Mouse (Mus musculus) naive thymus-derived CD4-positive, alpha-beta T cell, adult 2 months (primary cell): ENCODE data around the gene Thumpd3.

Source experiments
- DNase-seq: peaks from one replicate; pipeline ENCODE4 v3.0.0-alpha.2; 2011; ENCODE audit warnings: low read depth

Thumpd3 gene

DNA sequence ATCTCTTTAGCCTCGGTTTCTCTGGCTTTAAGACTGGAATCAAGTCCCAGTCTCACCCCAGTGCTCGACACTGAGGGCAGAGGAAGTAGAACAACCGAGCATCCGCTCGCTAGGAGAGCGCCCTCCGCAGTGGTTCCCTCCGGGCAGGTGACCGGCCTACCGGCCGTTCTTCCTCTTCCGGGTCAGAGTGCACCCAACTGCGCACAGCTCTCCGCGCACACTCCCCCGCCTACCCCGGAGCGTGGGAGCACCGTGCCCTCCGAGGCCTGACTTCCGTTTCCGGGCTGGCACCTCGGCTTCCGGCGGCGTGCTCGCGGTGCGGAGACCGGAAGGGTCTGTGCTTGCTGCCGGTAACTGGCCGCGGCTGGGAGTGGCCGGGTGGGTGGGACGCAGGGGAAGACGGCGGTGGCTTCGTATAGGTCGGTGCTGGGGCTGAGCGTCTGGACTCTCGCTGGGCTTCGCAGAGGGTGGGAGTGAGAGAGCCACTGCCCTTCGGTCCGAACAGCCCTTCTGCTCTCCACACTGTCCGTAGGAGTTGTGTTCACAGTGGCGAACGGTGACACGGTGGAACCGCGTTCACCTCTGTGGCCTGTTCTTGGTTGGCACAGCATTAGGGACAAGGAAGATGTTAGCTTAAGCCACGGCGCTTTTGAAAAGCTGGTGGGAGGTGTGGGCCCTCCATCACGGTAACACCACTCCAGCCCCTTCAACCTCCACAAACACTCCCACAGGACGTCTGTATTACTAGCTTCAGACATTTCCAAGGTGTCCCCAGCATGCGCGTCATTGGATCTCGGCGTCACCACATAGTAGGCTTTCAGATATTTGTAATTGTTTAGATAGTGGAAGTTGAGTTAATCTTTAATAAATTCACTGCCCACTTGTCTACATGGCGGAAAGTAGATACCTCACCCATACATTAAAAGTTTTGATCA is at the start of gene Thumpd3:
Gene Thumpd3 (plus strand): TSS at position 185 of the 935 bp plus-strand sequence.
- DNase-seq = peak; percentile 98

DNA sequence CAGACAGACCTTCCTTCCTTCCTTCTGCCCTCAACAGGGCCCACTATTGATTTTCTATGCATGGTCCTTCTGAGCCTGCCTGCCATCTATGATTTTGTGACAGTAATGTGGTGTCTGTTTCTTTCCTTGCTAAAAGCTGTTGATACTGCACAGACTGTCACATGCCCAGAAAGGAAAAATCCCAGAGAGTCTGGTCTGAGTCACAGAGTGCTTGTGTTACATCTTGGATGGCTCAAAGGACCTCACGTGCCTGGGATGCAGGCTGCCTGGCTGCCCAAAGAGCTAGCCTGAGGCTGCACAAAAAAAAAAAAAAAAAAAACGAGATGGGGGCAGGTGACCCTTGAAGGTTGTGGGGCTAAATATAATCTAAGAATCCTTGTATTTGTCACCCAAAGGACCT is 46.8 kb upstream of the Thumpd3 start:
- DNase-seq = no peak

DNA sequence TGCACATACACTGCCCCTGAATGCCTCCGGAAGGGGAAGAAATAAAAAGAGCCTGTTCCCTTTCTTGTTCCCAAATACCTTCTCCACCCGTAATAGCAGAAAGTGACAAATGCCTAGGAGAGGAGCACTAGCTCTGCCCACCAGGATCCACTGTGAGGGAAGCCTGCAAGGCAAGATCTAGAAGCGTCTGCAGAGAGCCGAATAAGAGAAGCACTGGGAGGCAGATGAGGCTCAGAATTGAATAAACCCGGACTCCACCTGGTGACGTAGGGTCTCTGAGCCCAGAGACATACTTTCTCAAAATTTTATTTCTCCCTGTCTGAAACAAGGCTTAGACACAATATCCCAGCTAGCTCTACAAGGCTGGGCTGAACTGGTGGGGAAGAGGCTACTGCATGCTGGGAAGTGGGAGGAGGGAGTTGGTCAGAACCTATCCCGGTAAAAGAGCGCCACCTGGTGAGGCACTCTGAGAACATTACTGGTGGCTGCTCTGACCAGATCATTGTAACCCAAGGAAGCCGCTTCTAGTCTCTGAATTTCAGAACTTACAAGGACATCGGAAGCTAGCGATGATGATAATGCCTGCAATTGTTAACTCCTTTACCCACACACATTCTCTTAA is 45.2 kb upstream of the Thumpd3 start:
- peak; percentile 76 for DNase-seq

DNA sequence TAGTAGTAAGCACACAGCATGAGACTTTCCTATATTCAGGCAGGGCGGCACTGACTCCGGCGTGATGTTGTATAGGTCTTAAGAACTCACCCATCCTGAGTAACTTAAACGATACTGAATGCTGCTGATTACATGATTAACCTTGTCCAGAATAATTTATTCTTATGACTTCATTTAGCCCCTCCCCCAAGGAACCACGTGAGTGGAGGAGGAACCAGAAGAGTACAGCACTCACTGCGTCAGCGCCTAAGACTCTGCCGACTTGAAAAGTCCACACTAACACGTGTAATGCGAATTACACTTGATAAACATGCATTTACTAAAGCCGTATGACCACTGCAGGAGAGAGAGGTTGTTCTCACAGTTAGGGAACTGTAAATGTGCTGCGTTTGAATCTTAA is 44.3 kb upstream of the Thumpd3 start:
- peak; percentile 16 for DNase-seq

DNA sequence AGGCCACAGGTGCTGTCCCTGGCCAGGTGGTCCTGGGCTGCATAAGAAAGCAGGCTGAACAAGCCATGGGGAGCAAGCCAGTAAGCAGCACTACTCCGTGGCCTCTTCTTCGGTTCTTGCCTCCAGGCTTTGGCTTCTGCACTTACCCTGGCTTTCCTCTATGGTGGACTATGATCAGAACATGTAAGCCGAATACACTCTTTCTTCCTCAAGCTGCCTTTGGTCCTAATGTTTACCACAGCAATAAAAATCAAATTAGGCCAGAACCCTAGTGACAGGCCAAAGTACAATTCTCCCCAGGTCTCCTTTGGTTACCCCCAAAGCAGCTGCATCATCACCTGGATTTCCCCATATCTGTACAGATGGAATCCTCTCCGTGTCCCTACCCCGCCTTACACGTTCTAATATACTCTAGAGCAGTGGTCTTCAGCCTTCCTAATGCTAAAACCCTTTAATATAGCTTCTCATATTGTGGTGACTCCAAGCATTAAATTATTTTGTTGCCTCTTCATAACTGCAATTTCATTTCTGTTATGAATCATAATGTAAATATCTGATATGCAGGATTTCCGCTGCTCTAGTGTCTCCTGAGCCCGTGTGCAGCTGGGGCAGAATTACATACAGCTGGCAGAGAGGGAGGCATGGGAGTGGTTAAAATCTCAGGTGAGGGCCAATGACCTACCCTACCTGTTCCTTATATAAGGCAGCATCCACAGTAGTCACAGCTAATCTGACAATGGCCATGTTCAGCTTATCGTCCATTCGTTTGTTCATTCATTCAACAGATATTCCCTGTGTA is 42.5 kb upstream of the Thumpd3 start:
- DNase-seq = no peak

DNA sequence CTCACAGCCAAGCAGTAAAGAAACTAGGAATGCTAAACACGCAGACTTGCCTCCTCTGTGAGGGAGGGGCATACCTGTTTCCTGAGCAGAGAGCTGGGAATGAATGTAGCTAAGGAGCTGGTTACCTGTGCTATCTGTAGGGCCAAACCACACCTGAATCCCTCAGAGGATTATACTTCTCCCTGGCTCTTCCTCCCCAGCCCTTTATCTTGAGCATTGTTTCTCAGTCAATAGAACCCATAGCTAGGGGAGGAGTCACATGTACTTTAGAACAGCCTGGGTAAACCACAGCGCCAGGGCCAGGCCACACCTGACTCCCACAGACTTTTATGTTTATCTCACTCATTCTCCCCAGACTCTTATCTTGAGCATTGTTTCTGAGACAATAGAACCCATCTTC is 39.2 kb upstream of the Thumpd3 start:
- DNase-seq = peak; percentile 20

DNA sequence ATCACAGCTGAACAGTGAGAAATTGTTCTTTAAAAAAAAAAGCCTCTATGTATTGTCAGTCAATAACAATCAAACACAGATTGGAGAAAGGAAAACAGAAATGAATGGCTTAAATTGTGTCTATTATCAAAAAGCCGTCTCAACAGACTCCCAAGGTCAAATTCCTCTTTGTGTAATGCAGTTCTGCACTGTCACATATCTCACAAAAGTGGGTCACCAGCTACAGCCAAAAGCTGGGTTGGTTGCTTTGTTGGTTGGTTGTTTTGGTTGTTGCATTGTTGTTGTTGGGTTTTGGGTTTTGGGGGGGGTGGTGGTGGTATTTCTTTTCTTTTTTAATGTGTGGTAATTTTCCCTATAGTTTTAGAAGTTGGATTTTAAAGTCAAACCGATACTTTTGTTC is 34.1 kb upstream of the Thumpd3 start:
- DNase-seq = no peak

DNA sequence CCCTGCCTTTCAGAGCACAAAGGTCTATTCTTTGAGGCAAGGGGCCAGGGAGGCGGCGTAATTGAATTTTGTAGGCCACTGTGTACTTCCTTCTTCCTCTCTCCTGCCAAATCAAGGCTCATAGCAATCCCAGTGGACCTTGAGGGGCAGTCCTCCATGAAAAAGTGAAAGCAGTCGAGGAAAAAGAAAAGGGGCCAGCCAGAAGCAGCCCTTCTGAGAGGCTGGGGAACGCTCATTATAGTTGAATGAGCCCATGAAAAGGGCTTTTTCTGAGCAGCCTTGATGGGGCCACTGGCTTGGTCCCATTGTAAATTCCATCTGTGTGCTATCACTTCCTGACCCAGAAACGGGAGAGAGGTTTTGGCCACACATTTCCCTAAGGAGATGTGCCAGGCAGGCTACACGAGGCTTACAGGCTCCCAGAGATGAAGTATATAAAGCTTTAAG is 33.5 kb upstream of the Thumpd3 start:
- no peak for DNase-seq

DNA sequence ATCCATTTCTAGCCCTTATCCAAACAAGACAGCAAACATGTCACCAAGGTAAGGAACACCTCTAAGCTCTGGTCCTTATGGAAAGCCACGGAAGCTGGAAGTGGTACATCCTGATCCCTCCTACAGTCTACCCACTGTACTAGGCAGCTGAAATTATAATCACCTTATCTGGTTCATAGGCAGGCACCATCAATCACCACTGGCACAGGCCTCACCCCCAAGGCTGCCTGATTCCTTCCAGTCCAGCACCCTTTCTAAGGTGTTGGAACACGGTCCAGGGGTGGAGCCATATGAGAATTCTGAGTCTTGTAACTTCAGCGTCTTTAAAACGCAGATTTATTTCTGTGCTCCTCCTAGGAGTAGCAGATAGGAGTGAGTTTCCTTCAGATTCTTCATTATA is 32.5 kb upstream of the Thumpd3 start:
- no peak for DNase-seq

DNA sequence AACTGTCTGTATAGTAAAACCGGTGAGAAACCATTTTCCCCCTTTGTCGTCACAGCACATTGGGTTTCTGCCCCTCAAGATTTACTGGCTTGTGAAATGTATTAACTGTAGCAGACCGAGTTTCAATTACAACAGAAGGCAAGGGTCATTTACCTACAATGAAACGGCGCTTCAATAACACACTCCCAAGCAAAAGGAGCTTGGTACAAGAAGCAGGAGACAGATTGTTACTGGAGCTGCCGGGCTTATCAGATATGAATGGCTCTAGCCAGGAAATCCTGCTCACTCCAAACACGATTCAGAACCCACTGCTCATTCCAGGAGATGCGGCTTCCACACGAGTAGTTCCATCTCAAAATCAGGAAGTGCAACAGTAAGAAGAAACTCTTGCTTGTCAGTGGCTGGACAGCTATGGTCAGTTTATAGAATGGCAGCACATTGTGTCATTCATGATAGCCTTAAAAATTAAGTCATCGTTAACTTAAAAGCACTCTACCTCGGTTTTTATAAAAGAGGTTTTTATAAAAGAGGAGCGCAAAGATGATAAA is 28.5 kb upstream of the Thumpd3 start:
- no peak for DNase-seq

DNA sequence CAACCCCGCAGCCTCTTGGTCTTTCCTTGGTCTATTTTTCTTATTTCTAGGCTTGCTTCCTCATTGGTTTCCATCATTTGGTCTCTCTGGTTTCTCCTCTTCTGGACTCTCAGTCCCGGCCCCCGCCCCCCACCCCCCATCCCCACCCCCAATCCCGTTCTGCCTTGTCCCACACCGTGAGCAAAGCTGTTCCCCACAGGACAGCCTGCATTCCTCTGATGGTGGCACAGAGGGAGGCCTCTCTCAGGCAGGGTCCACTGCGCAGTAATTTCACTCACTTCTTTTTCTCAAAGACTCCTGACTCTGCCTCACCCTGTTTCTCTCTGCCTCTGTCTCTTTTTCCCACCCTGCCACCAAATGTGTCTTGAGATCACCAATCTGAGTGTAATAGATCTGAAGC is 27.9 kb upstream of the Thumpd3 start:
- no peak for DNase-seq

DNA sequence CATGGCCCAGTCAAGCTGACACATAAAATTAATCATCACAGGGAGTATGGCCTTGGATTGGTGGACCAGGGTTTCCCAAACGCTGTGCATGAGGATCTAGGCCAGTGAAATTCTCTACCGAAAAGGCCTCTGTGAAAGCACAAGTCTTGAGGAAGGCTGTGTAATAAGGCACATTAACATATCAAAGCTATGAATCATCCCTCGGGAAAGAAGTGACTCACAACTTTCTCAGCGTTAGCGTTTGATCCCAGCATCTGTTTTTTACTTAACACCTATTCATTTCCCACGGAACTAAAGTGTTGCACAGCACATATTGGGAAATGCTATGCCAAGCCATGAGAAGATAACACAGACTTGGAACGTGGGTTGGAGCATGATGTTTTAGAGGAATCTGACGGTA is 21.2 kb upstream of the Thumpd3 start:
- no peak for DNase-seq

DNA sequence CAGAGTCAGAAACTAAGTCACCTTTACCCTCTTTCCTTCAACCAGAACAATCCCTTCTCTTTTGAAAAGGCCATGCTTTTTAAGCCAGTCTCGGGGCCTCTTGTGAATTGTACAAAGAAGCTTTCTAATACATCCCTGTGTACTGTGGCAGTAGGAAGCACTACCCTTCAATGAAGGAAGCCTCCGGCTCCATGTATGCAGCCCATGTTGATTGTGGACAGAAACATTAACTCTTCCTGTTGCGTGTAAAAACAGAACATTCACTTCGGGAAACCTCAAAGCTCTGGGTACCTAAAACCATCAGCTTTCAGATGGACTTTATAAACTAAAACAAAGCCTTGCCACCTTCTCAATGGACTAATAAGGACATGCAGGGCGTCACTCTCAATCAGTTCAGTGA is 20.3 kb upstream of the Thumpd3 start:
- DNase-seq = no peak

DNA sequence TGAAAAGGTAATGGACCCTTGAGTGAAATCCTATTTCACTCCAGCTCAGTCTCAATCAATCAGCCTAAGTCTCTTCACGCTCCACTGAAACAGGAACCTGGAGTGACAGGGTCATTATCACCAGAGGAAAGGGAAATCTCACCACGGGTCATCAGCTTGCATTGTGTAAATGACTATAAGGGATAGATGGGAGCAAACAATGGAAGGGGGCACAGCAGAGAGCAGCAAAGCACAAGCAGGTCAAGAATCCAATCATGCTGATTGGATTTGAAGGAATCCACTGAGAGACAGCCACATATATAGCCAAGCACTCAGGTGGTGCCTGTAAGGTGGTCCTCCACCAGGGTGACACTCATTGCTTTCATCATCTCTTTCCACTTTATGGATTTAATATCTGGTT is 18.6 kb upstream of the Thumpd3 start:
- DNase-seq = no peak

DNA sequence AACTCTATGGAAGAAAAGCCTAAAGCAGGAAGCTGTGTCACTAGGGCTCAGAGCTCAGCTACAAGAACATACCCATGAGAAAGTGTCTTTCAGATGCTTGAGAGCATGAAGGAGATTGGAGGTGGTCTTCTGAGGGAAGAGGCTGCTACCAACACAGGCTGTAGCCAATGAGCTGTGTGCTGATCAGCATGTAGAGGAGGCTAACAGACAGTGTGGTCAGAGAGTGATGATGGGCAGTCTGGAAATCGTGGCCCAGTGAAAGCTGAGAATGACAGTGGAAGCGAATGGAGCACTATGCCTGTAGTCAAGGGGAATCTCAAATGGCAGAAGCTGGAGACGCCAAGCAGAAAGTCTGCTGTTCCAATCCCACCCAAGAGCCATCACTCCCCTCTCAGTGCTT is 17.0 kb upstream of the Thumpd3 start:
- no peak for DNase-seq

DNA sequence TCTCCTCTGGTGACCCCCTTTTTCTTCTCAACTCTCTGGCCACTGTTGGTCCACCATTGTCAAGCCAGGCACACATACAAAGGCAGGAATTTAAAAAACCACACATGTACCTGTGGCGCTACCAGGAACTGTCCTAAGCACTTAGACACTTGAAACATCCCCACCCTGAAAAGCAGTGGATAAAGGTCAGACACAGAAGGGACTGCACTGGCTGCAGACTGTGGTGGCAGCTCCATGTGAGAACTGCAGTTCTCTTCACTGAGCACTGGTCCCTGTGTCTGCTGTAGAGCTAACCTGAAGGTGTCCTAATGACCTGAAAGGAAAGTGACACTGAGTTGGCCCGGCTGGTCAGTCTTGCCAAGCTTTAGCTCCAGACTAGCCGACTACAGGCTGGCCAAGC is 15.5 kb upstream of the Thumpd3 start:
- no peak for DNase-seq

DNA sequence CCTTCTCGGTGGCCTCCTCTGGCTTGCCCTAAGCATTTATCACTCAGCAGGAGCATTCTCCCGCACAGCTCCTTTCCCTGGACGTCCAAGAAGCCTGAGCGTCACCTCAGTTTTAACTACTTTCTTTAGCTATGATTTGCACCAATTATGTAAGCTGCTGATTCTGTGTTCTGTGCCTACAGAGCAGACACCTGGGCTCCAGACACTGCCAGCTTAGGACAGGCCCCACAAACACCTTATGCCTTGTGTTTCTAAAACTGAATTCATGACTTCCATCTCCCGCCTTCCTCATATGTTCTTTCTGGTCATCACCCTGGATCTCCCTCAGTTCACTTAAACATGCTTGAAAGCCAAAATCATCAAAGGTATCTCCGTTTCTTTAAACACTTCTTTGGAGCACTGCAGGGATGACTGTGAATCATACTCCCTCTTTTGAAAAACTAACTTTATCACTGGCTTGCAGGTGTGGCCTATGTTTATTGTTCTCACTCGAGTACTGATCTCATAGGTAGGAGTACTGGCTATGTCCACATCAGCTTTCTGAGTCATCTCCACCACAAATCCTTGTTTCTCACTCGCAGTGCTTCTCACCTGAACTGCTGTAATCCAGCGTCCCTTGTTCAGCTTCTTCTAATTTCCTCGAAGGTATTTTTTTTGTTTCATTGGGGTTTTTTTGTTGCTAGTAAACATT is 14.9 kb upstream of the Thumpd3 start:
- no peak for DNase-seq

DNA sequence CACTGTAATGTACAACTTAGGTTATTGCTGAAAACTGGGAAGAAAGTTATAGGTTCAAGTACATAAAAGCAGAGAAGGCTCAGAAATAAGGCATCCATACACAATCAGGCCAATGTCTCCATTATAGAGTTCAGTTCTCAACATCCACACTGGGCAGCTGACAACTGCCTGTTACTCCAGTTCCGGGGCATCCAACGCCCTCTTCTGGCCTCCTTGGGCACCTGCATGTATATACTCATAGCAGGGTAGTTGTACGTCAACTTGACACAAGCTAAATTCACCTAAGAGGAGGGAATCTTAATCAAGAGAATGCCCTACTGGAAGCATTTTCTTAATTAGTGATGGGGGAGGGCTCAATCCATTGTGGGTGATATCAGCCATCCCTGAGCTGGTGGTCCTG is 13.9 kb upstream of the Thumpd3 start:
- no peak for DNase-seq

DNA sequence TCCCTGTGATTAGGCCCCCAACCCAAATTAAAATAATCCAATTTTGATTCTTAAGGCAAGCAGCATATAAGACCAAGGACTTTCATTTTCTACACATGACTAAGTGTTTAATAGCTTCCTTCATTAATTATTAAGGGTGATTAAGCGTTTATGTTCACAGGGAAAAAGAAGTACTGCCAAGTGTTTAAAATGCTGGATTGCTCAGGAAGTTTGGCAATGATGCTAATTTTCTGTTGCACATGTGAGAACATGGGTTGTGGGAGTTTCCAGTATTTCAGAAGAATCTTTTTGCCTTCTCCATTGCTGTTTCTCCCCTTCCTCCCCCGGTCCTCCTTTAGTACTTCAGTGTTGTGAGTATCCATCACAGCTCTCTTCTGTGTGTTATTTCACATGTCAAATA is 12.8 kb upstream of the Thumpd3 start:
- no peak for DNase-seq

DNA sequence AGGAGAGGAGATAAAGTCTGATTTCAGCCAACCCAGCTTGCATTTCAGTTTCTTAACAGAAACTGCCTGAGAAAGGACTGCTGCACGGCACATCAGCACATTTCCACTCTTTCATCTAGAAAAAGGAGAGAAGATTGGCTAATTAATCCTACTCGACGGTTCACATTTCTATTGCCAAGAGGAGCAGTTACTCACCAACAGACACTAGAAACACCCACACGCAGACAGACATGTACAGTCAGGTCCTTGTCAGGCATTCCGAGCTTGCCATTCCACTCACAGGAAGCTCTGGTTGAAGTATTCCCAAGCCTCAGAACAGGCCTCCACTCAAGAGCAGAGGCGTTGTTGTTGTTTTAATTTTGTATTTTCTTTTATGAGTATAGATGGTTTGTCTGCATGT is 11.6 kb upstream of the Thumpd3 start:
- DNase-seq = no peak

DNA sequence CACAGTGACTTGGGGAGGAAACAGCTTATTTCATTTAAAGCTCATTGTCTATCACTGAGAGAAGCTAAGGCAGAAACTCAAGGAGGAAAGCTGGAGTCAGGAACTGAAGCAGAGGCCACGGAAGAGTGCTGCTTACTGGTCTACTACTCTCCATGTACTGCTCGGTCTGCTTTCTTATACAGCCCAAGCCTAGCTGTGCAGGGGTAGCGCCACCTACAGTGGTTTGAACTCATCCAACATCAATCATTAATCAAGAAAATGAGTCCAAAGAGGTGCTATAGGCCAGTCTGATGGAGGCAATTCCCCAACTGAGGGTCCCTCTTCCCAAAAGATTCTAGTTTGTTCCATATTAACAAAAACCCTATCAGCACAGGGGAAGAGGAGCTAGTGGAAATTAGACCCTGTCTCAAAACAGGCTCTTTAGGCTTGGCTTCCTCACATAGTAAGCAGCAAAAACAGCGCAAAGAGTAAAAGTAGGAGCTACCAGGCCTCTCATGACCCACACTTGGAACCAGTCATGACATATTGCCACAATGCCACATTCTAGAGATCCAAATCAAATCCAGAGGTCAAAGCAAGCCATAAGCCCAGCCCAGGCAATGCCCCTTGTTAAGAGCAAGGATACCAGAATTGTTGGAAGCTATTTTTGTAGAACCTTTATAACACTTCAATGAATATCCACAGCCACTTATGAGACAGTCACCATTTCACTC is 9.4 kb upstream of the Thumpd3 start:
- DNase-seq = no peak
